Mouse (Mus musculus) lung, postnatal 14 days (tissue): ENCODE measurements around the gene Iqschfp.

Experiments
- DNase-seq: peaks from one replicate; pipeline ENCODE4 v3.0.0; 2021

Gene Iqschfp

DNA sequence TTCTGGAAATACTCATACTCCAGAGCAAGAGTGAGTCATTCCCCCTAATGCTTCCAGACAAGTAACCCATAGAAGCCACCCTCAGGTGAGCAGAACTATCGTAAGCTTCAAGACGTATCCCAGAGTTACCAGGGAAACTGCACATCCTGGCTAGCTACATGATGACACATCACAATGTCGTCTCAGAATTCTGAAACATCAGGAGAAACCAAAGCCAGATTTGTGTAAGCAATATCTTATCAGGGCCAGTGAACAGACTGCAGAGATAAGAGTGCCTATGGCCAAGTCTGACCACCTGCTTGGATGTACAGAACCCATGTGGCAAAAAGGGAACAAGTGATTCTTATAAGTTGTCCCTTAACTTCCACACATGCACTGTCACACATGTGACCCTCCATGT, 612.8 kb downstream of the Iqschfp start:
- no peak for DNase-seq

DNA sequence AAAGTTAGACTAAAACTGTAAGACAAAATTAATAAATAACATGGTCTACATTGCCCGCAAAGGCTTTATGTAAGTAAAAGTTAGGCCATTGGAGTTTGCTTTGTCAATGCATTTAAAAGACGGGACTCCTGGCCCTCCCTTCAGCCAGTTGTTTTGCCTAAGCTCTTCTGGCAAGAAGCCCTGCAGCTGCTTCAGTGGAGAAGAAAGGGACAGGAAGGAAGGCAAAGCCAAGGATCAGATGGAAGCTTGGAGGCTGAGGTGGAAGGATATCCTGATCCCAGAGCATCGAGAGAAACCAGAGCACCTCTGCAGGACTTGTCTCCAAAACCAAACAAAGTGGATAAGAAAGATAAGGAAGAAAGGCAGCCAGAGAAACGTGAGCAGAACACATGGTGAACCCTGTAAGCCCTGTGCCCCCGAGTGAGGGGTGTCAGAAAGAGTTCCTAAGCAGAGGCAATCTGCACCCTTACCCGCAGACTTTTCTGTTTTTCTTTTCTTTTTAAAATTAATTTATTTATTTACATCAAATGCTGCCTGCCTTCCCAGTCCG, 614.8 kb downstream of the Iqschfp start:
- DNase-seq = no peak

DNA sequence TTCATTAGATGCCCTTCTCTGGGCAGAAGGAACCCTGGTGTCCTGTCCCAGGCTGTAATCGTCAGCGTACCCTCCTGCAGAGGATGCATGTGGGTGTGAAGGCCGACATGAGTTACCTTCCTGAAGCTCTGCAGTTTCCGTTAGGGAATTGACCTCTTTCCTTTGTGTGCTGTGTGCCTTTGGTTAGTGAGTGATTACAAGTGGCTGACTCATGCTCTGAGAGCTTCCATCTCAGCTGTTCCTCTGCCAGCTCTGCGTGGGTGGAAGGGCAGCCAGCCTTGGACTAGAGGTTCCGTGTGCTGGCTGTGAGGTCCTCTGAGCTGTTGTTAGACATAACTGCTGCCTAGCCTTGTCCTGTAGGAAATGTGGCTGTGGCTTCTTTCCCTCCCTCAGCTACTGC, 616.6 kb downstream of the Iqschfp start:
- DNase-seq = peak; percentile 73

DNA sequence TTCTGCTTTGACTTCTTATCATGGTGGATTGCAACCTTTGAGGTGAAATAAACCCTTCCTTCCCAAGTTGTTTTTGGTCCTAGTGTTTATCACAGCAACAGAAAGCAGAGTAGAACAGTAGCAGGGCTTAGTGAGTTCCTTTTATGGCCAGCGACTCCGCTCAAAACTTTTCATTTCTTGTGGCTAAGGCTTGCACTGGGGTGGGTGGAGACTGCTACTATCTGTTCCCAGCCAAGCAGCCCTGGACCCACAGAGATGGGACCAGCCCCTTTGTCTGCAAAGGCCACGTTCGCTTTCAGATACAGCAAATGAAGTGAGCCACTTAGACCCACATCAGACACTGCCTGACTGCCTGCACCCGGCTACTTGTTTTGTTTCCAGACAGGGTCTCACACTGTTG, 618.8 kb downstream of the Iqschfp start:
- DNase-seq = no peak

DNA sequence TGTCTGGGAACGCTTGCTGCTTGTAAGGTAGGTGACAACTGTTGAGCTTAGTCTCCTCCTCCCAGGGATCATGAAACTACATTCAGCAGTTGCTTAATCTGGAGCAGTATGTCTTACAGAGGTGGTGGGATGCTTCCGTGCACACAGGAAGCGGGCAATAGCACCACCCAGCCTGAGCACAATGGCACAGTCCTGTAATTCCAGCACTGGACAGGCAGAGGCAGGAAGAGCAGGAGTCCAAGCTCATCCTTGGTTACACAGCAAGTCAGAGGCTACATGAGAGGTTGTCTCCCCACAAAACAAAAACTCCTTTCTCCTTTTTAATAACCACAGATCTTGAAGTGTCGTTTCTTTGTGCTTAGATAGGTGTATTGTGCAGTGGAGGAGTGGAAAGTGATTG, 619.7 kb downstream of the Iqschfp start:
- DNase-seq = no peak

DNA sequence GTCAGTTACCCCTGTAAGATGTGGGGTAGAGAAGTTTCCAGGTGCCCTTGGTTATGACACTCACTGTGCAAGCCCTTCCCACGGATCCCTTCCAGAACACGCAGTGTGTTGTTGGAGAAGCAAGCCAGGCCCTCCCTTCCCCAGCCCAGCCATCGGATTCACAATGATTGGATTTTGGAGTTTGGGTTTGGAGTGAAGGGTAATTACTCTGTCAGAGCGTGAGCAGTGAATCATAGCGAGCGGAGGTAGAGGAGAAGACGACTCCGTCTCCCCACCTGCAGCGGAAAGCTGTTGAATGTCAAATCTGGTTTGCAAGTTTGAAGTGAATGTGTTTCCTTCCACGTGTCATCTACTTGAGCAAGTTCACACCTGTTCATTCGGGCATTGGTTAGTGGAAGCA, 620.3 kb downstream of the Iqschfp start:
- DNase-seq = no peak

DNA sequence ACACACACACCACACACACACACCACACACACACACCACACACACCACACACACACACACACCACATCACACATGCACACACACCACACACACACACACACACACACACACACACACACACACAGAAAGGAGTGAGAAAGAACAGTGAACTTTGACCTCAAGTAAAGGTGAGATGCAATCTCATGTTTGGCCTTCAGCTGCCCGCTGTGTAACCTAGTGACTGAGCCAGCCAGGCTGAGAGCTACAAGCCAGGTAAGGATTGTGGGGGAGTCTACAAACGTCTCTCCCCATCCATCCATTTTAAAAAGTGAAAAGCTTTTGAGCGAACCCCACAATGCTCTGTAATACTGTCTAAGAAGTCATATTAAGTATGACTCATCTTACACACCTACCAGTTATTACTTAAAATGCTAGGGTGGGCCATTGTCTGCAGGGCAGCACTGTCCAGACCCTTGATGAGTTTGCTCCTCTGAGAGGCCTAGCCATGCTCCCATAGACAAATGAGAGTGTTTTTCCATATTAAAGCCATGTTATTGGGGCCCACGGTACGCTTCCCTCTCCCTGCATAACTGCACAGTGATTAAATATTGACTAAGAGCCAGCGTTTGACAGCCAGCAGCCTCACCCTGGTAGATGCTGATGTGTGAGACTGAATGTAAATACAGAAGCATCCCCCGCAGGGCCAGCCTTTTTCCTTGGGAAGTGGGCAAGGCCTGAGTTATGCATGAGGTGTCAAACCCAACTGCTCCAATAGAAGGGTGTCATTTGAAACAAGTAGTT, 621.5 kb downstream of the Iqschfp start:
- no peak for DNase-seq

DNA sequence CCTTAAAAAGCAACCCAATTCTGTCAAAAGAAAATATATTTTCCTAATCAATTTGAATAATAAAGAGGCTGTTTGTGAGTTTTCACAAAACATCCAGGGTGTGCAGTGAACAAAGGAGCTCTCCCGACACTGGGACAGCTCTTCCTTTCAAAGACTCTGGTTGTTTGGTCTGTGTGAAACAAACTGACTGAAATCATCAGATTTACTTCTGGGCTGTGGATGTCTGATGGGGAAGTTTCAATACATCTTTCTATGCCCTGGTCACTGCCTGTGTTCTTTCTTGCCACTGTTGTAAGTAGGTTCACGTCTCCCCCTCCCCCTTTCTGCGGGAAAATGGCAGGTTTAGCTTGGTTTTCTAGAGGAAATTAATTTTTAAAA, 622.1 kb downstream of the Iqschfp start:
- DNase-seq = no peak

DNA sequence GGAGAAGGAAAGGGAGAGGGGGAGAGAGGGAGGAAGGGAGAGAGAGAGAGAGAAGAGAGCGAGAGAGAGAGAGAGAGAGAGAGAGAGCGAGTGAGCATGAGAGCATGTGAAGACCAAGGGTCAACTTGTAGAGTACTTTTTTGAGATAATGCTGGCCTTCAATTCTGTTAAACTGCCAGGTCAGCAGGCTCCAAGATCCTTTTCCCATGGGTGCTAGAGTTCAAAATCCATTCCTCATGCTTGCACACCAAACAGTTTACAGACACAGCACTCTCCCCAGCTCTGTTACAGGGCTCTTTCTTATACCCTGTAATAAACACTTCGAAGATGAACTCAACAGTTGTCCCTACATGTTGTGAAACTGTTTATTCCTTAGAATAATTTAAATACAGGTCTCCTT, 622.7 kb downstream of the Iqschfp start:
- no peak for DNase-seq

DNA sequence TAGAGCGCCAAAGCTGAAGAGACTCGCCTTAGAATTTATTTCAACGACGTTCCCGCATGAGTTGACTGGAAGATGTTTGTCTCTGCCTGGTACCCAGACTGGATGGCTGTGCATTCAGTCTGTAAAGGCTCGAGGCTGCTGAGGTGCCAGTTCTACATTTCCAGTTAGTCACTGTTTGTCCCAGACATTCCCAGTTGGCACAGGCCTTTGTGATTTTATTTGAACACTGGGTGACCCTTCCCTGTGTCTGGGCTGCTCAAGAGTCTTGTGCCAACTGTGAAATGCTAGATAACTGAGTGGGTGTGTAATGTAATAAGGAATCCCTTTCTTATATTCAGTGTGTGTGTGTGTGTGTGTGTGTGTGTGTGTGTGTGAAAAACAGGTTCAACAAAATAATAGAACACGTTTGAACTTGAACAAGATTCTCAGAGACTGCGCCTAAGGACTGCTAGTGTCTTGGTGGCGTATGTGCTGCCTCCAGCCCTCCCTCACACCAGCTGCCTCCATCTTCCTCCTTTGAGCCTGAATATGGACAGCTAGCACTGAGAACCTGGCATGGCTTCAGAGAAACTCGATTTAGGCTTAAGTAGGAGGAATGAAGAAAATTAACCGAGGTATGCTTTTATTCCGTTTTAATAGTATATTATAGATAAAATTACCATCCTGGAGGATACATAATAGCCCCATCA, 624.5 kb downstream of the Iqschfp start:
- DNase-seq = no peak

DNA sequence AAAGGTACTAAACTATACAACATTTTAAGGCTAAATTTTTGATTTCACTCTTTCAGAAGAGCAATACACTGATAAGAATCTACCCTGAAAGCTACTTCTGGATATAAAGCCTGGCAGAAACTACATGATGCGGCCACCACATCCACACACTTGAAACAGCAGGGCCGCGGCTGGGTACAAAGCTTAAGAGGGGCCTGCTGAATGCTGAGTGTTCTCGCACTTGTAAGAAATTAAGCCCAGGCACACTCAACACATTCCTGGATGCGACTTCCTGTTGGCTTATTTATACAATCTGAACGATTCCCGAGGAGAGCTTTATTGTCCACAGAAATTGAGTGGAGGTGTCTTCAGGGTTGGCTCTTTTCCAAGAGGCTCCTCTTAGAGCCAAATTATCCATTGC, 625.2 kb downstream of the Iqschfp start:
- DNase-seq = no peak

DNA sequence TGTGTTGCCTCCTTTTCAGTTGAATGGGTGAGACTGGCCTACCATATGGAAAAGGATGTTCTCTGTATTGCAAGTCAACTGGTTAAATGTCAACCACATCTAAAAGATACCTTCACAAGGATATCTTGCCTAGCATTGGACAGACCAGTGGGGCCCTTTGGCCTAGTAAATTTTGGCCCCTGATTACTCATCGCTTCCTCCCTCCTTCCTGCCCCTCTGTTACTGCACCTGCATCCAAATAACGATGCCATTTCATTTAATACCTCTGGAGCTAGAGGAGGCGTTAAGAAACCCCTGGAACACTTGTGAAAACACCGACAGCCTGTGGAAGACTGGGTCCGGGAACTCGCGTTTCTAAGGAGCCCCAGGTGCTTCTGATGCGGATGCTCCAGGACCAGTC, 626.0 kb downstream of the Iqschfp start:
- DNase-seq = no peak

DNA sequence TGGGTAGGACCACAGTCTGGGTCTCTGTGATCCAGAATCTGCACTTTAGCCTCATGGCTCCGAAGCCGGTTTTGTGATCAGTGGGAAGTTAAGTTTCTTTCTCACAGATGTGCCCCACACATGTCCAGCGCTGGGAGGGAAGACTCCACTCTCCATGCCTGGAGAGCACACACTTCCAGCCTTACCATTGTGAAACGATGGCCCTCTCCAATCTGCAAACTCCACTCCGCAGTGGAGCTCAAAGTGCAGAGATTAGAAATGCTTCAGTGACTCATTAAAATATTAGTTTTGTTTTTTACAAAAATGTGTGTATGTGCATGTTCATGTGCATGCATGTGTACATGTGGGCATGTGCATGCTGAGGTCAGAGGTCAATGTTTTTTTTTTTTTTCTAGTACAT, 626.6 kb downstream of the Iqschfp start:
- DNase-seq = no peak

DNA sequence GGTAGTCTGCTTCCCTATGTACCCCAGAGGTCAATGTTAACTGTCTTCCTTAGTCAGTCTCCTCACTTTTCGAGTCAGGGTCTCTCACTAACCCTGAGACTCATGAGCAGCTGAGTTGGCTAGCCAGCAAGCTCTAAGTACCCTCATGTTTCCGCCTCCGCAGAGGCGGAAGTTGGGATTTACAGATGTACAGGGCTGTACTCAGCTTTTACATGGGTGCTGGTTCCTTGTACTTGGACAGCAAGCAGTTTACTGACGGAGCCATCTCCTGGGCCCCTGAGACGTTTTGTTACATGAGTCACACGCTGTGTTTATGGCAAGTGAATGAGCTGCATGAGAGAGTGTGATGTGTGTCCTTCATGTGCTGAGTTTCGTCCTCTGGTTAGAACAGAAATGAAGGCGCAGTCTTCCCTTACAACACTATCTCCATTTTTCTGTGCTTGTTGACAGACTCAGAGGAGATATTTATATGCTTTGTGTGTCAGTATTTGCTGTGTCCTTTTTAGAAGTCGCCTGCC, 633.4 kb downstream of the Iqschfp start:
- DNase-seq = no peak

DNA sequence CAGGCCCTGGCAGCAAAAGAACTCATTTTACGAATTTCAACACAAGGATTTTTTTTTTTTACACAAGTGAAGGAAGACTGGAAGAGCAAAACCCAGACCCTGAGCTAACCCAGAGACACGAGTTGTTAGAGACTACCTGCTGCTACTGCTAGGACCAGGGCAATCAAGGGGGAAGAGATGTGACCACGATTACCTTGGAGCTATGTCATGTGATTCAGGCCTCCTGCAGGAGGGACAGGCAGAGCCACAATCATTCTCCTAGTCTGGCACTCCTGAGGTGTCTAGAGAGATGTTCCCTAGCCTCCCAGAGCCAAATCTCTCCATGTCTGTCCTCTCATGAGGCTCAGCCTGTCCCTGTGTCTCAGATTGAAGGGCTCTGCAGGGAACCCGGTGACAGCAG, 634.4 kb downstream of the Iqschfp start:
- DNase-seq = no peak

DNA sequence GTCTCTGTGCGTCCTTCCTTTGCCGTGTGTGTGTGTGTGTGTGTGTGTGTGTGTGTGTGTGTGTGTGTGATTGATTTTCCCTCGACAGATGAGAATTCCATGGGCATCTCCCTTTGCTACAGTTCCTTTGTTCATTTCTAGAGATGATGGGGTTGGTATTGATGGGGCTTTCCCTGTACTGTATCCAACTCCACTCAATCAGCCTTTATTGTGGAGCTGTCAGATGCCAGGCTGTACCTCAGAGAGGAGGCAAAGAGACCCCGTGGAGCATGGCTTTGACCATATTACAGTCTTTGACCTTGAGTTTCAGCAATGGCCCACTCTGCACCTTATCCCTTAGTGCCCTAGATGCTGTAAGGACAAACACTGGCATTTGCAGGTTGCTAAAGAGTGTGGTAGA, 635.1 kb downstream of the Iqschfp start:
- DNase-seq = no peak

DNA sequence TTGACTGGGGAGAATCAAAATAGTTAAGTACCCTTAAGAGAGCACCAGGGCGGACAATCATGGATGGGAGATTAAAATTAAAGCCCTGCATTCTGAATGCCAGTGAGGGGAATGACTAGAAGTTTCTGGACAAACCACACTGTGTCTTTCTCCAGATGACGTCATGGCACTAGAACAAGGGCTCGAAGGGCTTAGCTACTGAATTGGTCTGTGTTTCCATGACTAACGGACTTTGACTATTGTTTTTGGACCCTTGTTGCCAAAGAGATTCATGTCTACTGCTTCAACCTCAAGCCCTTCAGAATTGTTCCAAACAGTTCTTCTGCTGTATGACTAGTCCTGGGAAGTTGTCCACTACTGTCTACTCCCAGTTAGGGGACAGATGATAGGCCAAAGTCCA, 639.9 kb downstream of the Iqschfp start:
- DNase-seq = no peak

DNA sequence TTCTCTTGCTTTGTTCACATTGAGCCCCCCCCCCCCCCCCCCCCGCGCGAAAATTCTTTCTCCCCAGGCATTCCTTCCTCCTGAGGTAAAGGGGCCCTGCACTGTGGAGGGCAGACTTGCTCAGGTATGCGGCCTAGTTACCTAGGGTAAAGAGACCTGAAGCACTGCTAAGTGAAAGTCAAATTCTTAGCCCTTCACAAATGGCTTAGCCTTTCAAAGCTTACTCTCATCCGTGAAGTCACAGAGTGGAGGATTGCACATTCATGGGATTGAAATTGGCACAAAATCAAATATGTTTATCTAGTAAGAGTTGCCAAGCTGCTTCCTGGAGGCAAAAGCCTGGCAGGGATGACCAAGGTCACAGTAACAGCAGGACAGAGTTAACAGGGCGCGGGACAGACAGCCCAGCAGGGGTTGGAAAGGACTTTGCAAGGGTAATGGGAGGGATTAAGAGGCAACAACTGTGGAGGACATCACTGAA, 642.6 kb downstream of the Iqschfp start:
- DNase-seq = no peak

DNA sequence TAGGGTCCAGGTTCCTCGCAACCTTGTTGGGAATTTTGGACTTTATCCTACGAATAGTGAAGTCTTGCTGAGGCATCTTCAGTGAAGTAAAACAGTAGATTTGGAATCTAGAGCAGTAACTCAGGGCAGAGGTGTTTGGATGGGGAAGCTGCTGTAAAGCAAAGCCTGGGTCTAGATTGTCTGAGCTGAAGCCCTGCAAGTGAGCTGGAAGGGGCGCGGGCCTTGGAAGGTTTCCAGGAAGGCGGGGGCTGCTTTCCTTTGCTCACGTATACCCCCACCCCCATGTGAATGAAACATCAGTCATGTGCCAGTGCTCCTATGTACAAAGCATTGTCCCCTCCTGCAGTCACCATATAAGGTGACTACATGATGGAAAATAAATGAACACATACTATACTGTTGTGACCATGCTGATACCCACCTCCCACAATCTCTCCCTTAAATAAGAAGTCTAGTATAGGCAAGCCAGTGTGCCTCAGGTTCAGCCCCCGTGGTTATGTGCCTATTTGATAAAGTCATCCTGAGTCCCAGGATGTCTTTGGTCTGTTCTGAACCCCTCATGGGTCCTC, 643.2 kb downstream of the Iqschfp start:
- DNase-seq = no peak

DNA sequence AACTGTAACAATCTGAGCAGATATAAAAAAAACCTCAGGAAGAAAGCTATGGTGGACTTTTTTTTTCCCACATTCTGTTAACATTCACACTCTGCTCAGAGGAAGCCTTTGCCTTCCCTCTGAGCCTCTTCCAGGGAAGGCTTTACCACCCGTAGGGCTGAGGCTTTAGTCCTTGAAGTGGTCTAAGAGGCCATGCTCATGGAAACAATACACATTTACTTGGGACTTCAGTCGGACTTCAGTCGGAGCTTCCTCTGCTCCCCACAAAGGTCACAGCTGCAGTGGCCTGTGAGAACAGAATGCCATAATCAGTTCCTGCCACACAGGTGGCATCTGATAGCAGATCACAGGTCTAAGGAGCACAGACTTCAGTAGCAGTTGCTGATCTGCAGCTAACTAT, 644.0 kb downstream of the Iqschfp start:
- DNase-seq = no peak

DNA sequence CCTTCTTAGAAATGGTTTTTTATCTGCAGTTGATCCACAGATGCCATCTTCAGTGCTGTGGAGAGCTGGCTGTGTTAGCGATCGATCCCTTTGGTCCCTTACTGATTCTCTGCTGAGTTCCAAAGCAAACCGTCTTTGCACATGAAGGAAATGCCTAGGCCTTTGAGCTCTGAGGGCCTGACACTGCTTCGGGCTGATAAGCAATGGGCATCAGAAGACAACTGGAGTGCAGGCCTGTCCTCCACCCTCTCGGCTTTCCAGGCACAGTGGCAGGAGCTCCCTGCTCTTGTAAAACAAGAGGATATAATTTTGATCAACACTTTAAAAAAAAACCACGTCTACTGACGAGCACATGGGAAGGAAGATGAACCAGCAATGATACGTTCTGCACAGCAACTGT, 649.7 kb downstream of the Iqschfp start:
- no peak for DNase-seq

DNA sequence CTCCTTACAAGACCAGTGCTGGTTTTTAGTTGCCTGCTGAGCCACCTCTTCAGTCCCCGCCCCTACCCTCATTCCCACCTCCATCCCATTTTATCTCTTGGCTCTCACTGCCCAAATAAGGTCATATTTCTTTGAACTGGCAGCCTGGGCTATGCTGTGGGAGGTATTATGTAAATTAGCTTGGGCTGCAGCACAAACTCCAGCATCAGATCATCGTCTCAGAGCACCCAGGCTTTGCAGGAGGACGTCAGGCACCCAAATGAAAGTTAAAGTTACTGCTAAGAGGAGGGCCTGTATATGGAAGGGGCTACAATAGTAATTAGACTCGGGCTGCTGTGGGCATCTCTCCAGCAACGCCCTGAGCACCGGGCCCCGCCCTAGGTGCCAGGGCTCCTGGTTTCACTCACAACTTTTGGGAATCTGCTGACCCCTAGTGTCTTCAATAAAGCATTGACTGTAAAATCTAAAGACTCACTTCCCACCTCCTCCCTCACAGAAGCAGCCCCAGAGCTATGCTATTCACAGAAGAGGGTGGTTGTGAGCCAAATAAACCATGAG, 651.0 kb downstream of the Iqschfp start:
- peak; percentile 65 for DNase-seq

DNA sequence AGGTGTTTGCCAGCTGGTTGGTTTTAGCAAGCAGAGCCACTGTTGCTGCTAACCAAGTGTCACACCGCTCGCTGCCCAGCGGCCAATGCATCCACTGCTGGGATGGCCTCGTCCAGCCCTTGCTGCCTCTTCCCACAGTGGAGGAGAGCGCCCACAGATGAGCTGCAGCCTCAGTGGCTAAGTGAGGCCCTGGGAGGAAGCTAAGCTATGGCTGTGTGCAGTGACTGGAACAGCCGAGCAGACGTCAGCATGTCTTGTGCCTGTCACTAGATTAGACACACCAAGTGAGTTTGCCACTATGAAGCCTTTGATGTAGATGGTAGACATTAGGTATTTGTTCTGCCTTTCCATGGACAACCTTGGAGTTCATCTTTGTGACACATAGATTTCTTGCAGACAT, 652.8 kb downstream of the Iqschfp start:
- no peak for DNase-seq

DNA sequence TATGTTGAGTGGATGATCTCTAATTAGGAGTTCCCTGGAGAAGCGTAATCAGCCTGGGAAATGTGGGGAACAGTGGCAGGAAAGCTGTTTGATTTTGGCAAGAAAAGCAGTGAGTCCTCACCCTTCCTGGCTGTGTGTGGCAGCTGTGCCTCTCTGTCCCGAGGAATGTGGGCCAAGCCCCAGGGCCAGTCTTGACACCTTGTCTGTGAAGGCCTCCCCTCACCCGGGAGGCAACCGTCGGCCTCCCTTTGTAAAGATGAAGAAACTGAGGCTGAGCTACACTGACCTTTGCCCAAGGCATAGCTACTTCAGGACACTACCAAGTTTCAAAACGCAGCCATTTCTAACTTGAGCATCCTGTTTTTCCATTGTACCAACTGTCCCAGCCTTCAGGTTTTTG, 653.9 kb downstream of the Iqschfp start:
- DNase-seq = no peak
